Mouse (Mus musculus) heart, embryonic 12.5 days (tissue): Measurements from ENCODE around the gene Slc48a1. TPM values are rescaled to one million over a fixed set of nuclear protein-coding genes. Genes with fewer than 3 reads are reported as not detected.

ENCODE experiments used
- ATAC-seq: fragments of 200-750 bp; cut with Nextera tagmentation; 2 replicates; pipeline ENCODE4 v1.8.0; 2017; ENCODE audit warnings: moderate TSS enrichment, moderate library complexity; ENCODE audit not compliant: insufficient number of reproducible peaks, low FRiP score
- H3K27ac ChIP-seq: fragments of 300-500 bp; sonication (generic); 2 replicates; pipeline ENCODE4 v1.5.1; 2016; ENCODE audit warnings: mild to moderate bottlenecking, moderate library complexity; ENCODE audit not compliant: poor library complexity, severe bottlenecking
- H3K27me3 ChIP-seq: fragments of 300-500 bp; sonication (generic); replicated peaks from 2 replicates; pipeline ENCODE4 v1.6.1; 2016; ENCODE audit warnings: mild to moderate bottlenecking, moderate library complexity
- H3K36me3 ChIP-seq: fragments of 300-500 bp; sonication (generic); 2 replicates; pipeline ENCODE4 v1.6.1; 2016; ENCODE audit warnings: mild to moderate bottlenecking, moderate library complexity
- H3K4me1 ChIP-seq: fragments of 300-500 bp; sonication (generic); replicated peaks from 2 replicates; pipeline ENCODE4 v1.6.1; 2016; ENCODE audit warnings: mild to moderate bottlenecking
- H3K4me2 ChIP-seq: fragments of 300-500 bp; sonication (generic); 2 replicates; pipeline ENCODE4 v1.6.1; 2016; ENCODE audit warnings: mild to moderate bottlenecking, moderate library complexity
- H3K4me3 ChIP-seq: fragments of 300-500 bp; sonication (generic); 2 replicates; pipeline ENCODE4 v1.5.1; 2016; ENCODE audit warnings: mild to moderate bottlenecking
- H3K9ac ChIP-seq: fragments of 300-500 bp; sonication (generic); 2 replicates; pipeline ENCODE4 v1.6.1; 2016; ENCODE audit warnings: mild to moderate bottlenecking, moderate library complexity
- H3K9me3 ChIP-seq: fragments of 300-500 bp; sonication (generic); replicated peaks from 2 replicates; pipeline ENCODE4 v1.6.1; 2016; ENCODE audit warnings: mild to moderate bottlenecking, moderate library complexity
- WGBS: fragments of 180-500 bp; shearing (Covaris S2); methylation state at CpG from one replicate; pipeline ENCODE4 v1.1.7; 2016; 5-methylcytosine and 5-hydroxymethylcytosine counted together
- polyA plus RNA-seq: library from polyadenylated mRNA; unstranded; fragments of >200 nt; fragmentation: Nextera tagmentation; extraction: Ambion mirVana; gene quantifications from 2 replicates; pipeline ENCODE4 v1.2.1, GENCODE M21; 2016

Slc48a1 gene
- polyA plus RNA-seq, 1 experiment from 2014 or later, result 55.0 TPM

DNA sequence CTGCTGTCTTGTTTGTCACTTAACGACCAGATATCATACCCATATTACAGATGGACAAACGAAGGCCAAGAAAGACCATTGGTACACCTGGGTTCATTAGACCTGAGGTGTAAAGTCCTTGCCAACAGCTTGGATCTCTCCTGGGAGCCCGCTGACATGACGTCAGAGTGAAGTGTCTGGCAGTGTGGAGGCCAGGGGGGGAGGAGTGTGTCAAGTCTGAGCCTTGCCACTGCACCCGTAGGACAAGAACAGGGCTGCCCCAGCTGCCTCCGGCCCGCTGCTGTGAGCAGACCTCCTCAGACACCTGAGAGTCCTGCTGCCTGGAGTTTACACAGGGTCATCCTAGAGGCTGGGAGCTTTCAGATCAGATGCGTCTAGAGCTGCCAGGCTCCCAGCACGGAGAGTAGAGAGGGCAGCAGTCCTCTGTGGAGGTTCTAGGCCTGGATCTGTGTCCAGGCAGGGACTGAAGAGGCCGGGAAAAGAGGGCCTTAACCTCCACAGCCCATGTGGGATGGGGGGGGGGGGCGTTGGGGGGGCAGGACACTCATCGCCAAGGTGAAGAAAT, 34.3 kb upstream of the Slc48a1 start:
- Histone ChIP-seq H3K4me2 (no peak overlapping the region), H3K4me3 (no peak overlapping the region), H3K9me3 (peaks cover 2% of the 10 kb centered on the region; the same call in 1 of the 2 replicates), H3K27ac (peak overlapping the region; percentile 39; the same call in 1 of the 2 replicates), H3K9ac (peak overlapping the region; percentile 48; the same call in 1 of the 2 replicates), H3K4me1 (peaks cover 72% of the 10 kb centered on the region), H3K27me3 (no peaks in the 10 kb centered on the region), H3K36me3 (peaks cover 27% of the 10 kb centered on the region)
- 46% methylated on average over 11 of the region's 12 CpGs for WGBS
- no peak for ATAC-seq

DNA sequence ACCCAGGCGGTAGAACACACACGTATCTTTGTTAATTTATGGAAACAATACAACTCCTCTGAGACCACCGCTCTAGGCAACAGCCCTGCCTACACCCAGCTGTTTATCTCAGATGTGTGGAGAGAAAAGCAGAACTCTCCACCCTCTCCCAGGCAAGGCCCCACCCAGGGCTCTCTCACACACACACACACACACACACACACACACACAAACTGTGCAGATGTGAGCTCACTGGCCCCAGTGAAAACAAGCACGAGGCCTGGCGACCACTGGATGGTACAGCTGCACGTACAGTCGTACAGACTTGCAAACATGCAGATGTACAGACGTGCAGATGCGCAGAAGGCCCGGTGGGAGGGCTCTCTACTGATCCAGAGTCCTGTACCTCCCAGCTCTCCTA, 33.4 kb upstream of the Slc48a1 start:
- H3K27ac ChIP-seq, result no peak overlapping the region; the same call in 1 of the 2 replicates
- H3K9me3 ChIP-seq, result no peaks in the 10 kb centered on the region
- 59% methylated on average over 10 of the region's 10 CpGs for whole genome bisulfite sequencing
- H3K27me3 ChIP-seq, result no peaks in the 10 kb centered on the region
- H3K9ac ChIP-seq, result peak overlapping the region; percentile 13; the same call in 1 of the 2 replicates
- ATAC-seq, result peak; percentile 15; the same call in 1 of the 2 replicates
- H3K4me3 ChIP-seq, result no peak overlapping the region
- peaks cover 81% of the 10 kb centered on the region for H3K4me1 ChIP-seq
- peaks cover 30% of the 10 kb centered on the region for H3K36me3 ChIP-seq
- H3K4me2 ChIP-seq, result no peak overlapping the region

DNA sequence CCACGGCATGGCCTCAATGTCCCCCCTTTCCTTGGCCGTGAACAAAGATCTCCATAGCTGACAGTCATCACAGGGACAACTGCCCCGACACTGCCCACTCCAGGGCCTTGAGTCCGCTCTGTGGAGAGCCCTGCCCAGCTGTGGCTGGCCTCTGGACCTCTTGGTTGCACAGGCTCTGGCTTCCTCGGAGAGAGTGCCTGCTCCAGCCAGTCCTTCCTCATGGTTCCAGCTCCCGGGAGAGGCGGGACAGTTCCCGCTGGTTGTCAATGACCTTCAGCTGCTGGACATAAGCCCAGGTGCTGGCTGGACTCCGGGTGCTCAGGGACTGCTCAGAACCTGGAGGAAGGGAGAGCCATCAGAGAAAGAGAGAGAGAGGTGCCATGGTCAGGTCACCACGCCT, 33.0 kb upstream of the Slc48a1 start:
- Histone ChIP-seq H3K4me1 (peaks cover 85% of the 10 kb centered on the region), H3K4me2 (no peak overlapping the region), H3K27ac (no peak overlapping the region), H3K9ac (peak overlapping the region; percentile 13; the same call in 1 of the 2 replicates), H3K4me3 (no peak overlapping the region), H3K9me3 (no peaks in the 10 kb centered on the region), H3K36me3 (peaks cover 30% of the 10 kb centered on the region), H3K27me3 (no peaks in the 10 kb centered on the region)
- ATAC-seq, result no peak
- 62% methylated on average over 10 of the region's 10 CpGs for WGBS

DNA sequence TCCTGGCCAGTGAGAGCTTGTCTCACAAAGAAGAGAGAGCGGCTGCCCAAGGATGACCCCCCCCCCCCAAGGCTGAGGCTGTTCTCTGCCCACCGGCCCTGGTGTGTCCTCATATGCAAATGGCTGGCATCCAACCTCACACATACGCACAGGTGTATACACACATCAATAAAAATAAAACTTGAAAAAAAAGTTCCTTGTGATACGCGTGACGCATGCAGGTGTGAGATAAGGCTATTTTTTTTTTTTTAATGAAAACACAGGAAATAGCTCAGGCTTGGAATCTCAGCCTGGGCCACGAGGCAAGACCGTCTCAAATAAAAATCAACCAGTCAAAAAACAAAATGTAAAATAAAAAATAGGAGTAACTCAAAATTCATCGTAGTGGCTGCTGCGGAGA, 32.0 kb upstream of the Slc48a1 start:
- Histone ChIP-seq H3K27me3 (no peaks in the 10 kb centered on the region), H3K36me3 (peaks cover 30% of the 10 kb centered on the region), H3K4me1 (peaks cover 84% of the 10 kb centered on the region), H3K4me2 (no peak overlapping the region), H3K9me3 (no peaks in the 10 kb centered on the region), H3K9ac (no peak overlapping the region), H3K4me3 (no peak overlapping the region), H3K27ac (no peak overlapping the region)
- no peak for ATAC-seq
- WGBS, result 86% methylated on average over 10 of the region's 10 CpGs

DNA sequence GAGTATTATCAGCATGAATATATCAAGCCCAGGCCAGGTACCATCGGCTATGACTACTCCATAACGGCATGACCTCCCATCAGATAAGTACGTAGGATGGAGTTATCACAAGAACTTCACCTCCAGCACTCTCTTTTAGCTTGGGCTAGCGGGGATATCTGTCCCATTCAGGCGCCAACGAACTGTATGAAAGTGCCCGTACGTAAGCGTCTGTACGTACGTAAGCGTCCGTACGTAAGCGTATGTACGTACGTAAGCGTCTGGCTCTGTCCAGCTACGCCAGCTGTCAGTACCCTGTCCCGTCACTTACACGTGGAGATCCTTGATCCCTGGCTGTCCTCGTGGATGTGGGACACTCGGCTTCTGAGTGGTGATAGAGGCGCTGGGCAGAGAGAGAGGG, 31.6 kb upstream of the Slc48a1 start:
- Histone ChIP-seq H3K4me2 (no peak overlapping the region), H3K4me3 (no peak overlapping the region), H3K9ac (no peak overlapping the region), H3K4me1 (peaks cover 83% of the 10 kb centered on the region), H3K27me3 (no peaks in the 10 kb centered on the region), H3K27ac (no peak overlapping the region), H3K36me3 (peaks cover 32% of the 10 kb centered on the region), H3K9me3 (no peaks in the 10 kb centered on the region)
- 86% methylated on average over 24 of the region's 24 CpGs for WGBS
- ATAC-seq, result no peak

DNA sequence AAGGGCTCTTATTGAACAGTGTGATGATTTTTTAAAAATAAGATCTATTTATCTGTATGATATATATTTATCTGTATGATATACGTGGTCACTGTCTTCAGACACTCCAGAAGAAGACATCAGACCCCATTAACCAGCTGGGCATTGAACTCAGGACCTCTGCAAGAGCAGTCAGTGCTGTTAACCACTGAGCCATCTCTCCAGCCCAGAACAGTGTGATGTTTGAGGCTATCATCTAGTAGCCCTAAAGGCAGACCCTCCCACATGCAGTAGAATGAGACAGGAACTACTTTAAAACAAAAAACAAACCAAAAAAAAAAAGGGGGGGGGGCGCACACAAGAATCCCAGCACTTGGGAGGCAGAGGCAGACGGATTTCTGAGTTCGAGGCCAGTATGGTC, 30.8 kb upstream of the Slc48a1 start:
- Histone ChIP-seq H3K36me3 (peaks cover 36% of the 10 kb centered on the region), H3K27me3 (no peaks in the 10 kb centered on the region), H3K4me3 (no peak overlapping the region), H3K27ac (no peak overlapping the region), H3K4me1 (peaks cover 81% of the 10 kb centered on the region), H3K9me3 (no peaks in the 10 kb centered on the region), H3K4me2 (no peak overlapping the region), H3K9ac (no peak overlapping the region)
- 85% methylated on average over 4 of the region's 4 CpGs for WGBS
- ATAC-seq, result no peak

DNA sequence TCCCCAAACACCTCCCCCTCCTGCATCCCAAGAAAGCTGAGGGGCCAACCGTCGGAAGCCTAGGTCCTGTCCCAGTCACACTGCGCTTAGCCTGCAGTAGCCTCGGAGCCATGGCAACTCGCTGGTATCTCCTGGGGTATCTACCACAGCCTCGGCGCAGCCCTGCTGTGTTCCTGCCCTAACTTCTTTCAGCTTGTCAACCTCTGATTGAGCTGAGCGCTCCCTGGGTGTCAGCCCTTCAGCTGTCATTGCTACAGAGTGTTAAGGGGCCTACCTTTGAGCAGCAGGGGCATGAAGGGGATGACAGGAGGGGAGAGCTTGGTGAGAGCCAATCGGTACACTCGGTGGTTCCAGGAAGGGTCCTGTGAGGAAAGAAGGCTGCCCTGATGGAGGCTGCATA, 30.0 kb upstream of the Slc48a1 start:
- Histone ChIP-seq H3K9ac (peak overlapping the region; percentile 11; the same call in 1 of the 2 replicates), H3K27me3 (no peaks in the 10 kb centered on the region), H3K4me3 (no peak overlapping the region), H3K4me1 (peaks cover 73% of the 10 kb centered on the region), H3K27ac (peak overlapping the region; percentile 60), H3K4me2 (peak overlapping the region; percentile 41), H3K36me3 (peaks cover 40% of the 10 kb centered on the region), H3K9me3 (no peaks in the 10 kb centered on the region)
- peak; percentile 19; the same call in 1 of the 2 replicates for ATAC-seq
- 22% methylated on average over 10 of the region's 10 CpGs for WGBS

DNA sequence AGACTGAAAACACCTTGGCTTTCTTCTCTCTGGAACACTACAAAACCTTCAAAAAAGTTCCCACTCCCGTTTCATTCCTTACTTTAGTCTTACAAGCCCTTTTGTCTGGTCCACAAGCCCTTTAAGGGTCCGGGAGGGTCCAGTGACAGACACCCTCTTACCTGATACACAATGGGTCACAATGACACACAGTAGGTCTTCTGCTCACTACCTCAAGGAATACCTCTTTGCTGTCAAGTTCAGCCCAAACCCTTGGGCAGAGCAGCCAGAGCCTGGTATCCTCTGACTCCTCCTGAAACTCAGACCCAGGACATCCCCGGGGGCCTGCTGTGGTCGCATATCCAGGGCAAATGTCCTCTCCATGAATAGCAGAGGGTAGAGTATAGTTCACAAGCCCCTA, 29.4 kb upstream of the Slc48a1 start:
- Histone ChIP-seq H3K4me2 (no peak overlapping the region), H3K9ac (peak overlapping the region; percentile 11; the same call in 1 of the 2 replicates), H3K9me3 (no peaks in the 10 kb centered on the region), H3K36me3 (peaks cover 40% of the 10 kb centered on the region), H3K27me3 (no peaks in the 10 kb centered on the region), H3K4me3 (no peak overlapping the region), H3K27ac (0 out of 2 replicates have a peak overlapping the region, but pooled peaks have one; percentile 60), H3K4me1 (peaks cover 73% of the 10 kb centered on the region)
- 89% methylated on average over 4 of the region's 4 CpGs for WGBS
- no peak for ATAC-seq

DNA sequence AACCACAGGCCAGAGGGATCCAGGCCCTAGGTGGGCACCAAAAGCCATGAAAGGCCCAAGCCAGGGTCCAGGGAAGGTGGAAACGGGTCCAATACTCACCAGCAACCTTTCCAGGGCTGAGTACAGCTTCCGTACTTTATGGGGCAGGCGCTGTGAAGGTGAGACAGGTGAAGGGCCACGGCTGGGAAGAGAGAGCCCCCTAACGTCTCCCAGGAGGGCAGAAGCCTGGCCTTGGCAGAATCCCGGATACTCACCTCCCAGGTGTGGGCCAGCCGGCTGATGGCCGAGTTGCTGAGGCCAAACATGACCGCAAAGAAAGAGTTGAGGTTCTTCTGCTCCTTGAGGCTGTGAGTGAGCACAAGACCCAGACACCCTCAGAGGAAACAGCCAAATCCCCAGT, 28.9 kb upstream of the Slc48a1 start:
- peaks cover 42% of the 10 kb centered on the region for H3K36me3 ChIP-seq
- no peak overlapping the region for H3K4me3 ChIP-seq

DNA sequence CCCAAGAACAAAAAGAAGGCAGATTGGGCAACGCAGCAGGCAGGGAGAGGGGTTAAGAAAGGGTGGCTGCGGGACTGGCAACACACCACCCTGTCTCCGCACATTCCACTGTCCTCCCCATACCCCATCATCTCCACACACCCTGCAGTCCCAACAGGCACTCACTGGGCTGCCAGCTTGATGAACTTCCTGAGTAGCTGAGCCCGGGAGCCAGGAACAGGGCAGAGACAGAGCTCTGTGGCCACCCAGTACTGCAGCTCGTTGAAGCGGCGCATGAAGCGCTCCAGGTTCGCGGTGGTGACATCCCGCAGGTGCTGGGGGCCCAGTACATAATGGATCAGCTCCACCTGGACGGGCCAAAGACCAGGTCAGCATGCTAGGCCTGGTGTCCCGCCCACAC, 28.5 kb upstream of the Slc48a1 start:
- H3K36me3 ChIP-seq, result peaks cover 42% of the 10 kb centered on the region
- peak overlapping the region; percentile 77 for H3K27ac ChIP-seq
- H3K9ac ChIP-seq, result 0 out of 2 replicates have a peak overlapping the region, but pooled peaks have one; percentile 23
- no peak overlapping the region for H3K4me3 ChIP-seq
- H3K4me1 ChIP-seq, result peaks cover 74% of the 10 kb centered on the region
- ATAC-seq, result no peak
- no peaks in the 10 kb centered on the region for H3K27me3 ChIP-seq
- no peaks in the 10 kb centered on the region for H3K9me3 ChIP-seq
- no peak overlapping the region; the same call in 1 of the 2 replicates for H3K4me2 ChIP-seq
- WGBS, result 83% methylated on average over 13 of the region's 13 CpGs

More for the DNA sequence above, 28.9 kb upstream of the Slc48a1 start:
- Histone ChIP-seq H3K27me3 (no peaks in the 10 kb centered on the region), H3K27ac (no peak overlapping the region), H3K4me2 (no peak overlapping the region), H3K4me1 (peaks cover 73% of the 10 kb centered on the region), H3K9ac (no peak overlapping the region), H3K9me3 (no peaks in the 10 kb centered on the region)
- 92% methylated on average over 9 of the region's 9 CpGs for WGBS
- ATAC-seq, result no peak

DNA sequence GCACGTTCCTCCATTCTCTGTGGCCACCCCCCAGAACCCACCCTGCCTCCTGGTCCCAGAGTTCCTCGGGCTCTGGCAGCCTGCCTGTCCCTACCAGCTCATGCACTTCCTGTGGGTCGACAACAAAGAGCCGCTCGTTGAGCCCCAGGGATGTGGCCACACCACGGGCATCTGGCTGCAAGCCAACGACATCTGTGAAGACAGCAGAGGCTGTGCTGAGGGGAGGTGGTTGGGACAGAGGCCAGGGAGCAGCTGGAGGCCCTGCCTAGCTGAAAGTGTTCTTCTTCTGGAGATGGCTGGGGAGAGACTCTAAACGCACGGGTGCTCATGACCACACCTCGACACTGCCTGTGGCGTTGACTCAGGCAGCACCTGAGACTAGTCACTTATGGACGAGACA, 27.6 kb upstream of the Slc48a1 start:
- H3K4me2 ChIP-seq, result peak overlapping the region; percentile 25; the same call in 1 of the 2 replicates
- H3K36me3 ChIP-seq, result peaks cover 36% of the 10 kb centered on the region
- H3K4me1 ChIP-seq, result peaks cover 74% of the 10 kb centered on the region

More for the DNA sequence above, 27.6 kb upstream of the Slc48a1 start:
- peak; percentile 78 for ATAC-seq
- H3K9ac ChIP-seq, result peak overlapping the region; percentile 23
- peak overlapping the region; percentile 77 for H3K27ac ChIP-seq
- H3K4me3 ChIP-seq, result no peak overlapping the region
- H3K27me3 ChIP-seq, result no peaks in the 10 kb centered on the region
- no peaks in the 10 kb centered on the region for H3K9me3 ChIP-seq
- WGBS, result 13% methylated on average over 12 of the region's 12 CpGs
